Mouse (Mus musculus): ENCODE measurements around the gene Glmn.

GRCm38 (mm10) chr5:107633651-107634050, 36.0 kb upstream of the Glmn start:
- no peak for TF ChIP-seq HCFC1 (IDR thresholded peaks at IDR 0.05; ENCODE audit: borderline replicate concordance, insufficient read depth, low read length)
- no peak for TF ChIP-seq CHD2 (IDR thresholded peaks at IDR 0.05; ENCODE audit: low read depth, low read length)
- TF ChIP-seq ZNF384 (IDR thresholded peaks at IDR 0.05; ENCODE audit: low read depth, low read length): no peak
- TF ChIP-seq MAFK (IDR thresholded peaks at IDR 0.05; ENCODE audit: insufficient read depth, low read depth, low read length): no peak
- no peak for TF ChIP-seq ZC3H11A (IDR thresholded peaks at IDR 0.05; ENCODE audit: borderline replicate concordance, low read depth, low read length)

All from ES-E14 (cell line).